Mouse (Mus musculus): Measurements from ENCODE around the gene Sorcs3. TPM values are rescaled to one million over a fixed set of nuclear protein-coding genes. Genes with fewer than 3 reads are reported as not detected.

Gene Sorcs3
- total and polyA plus RNA-seq, 3 experiments = not detected

GRCm38 (mm10) chr19:48313776-48314175 lies 108.0 kb downstream of the Sorcs3 start:
- intact Hi-C loops (cut with DNase I) = no loop called here
- TF ChIP-seq EP300 (IDR thresholded peaks at IDR 0.05; ENCODE audit: insufficient read depth, low read depth, low read length) (no peak), POLR2A (IDR thresholded peaks at IDR 0.05; ENCODE audit: insufficient read depth, low read depth, low read length) (no peak), CTCF (IDR thresholded peaks at IDR 0.05) (no peak)
- Histone ChIP-seq H3K27me3 (ENCODE audit: control insufficient read depth, insufficient read depth, low read length) (no peaks in the 10 kb centered on the region), H3K4me3 (no peak overlapping the region), H3K79me2 (replicated peaks; ENCODE audit: control insufficient read depth, insufficient read depth, low read length) (no peaks in the 10 kb centered on the region), H3K4me1 (ENCODE audit: control insufficient read depth, insufficient read depth, low read length) (no peaks in the 10 kb centered on the region), H3K36me3 (ENCODE audit: control insufficient read depth, insufficient read depth, low read length) (no peaks in the 10 kb centered on the region), H3K9ac (ENCODE audit: low read depth, low read length) (no peak overlapping the region), H3K27ac (no peak overlapping the region)
- 87% methylated on average over 9 of the region's 9 CpGs for WGBS
- DNase-seq = no peak

GRCm38 (mm10) chr19:48327115-48327514 lies 121.3 kb downstream of the Sorcs3 start:
- intact Hi-C loops (cut with DNase I) = no loop called here
- H3K9ac ChIP-seq (ENCODE audit: low read depth, low read length) = no peak overlapping the region

GRCm38 (mm10) chr19:48328171-48328570 lies 122.3 kb downstream of the Sorcs3 start:
- Histone ChIP-seq H3K79me2 (replicated peaks; ENCODE audit: control insufficient read depth, insufficient read depth, low read length) (no peaks in the 10 kb centered on the region), H3K27me3 (ENCODE audit: control insufficient read depth, insufficient read depth, low read length) (no peaks in the 10 kb centered on the region), H3K4me3 (no peak overlapping the region), H3K9ac (ENCODE audit: low read depth, low read length) (no peak overlapping the region), H3K36me3 (ENCODE audit: control insufficient read depth, insufficient read depth, low read length) (no peaks in the 10 kb centered on the region), H3K4me1 (ENCODE audit: control insufficient read depth, insufficient read depth, low read length) (no peaks in the 10 kb centered on the region), H3K27ac (no peak overlapping the region)
- TF ChIP-seq POLR2A (IDR thresholded peaks at IDR 0.05; ENCODE audit: insufficient read depth, low read depth, low read length) (no peak), EP300 (IDR thresholded peaks at IDR 0.05; ENCODE audit: insufficient read depth, low read depth, low read length) (no peak), CTCF (IDR thresholded peaks at IDR 0.05) (no peak)
- intact Hi-C loops (cut with DNase I) = no loop called here
- DNase-seq = no peak
- 82% methylated on average over 8 of the region's 8 CpGs for WGBS

More at GRCm38 (mm10) chr19:48327115-48327514, 121.3 kb downstream of the Sorcs3 start:
- Histone ChIP-seq H3K27ac (no peak overlapping the region), H3K27me3 (ENCODE audit: control insufficient read depth, insufficient read depth, low read length) (no peaks in the 10 kb centered on the region), H3K36me3 (ENCODE audit: control insufficient read depth, insufficient read depth, low read length) (no peaks in the 10 kb centered on the region), H3K4me3 (no peak overlapping the region), H3K79me2 (replicated peaks; ENCODE audit: control insufficient read depth, insufficient read depth, low read length) (no peaks in the 10 kb centered on the region), H3K4me1 (ENCODE audit: control insufficient read depth, insufficient read depth, low read length) (no peaks in the 10 kb centered on the region)
- no peak for TF ChIP-seq CTCF (IDR thresholded peaks at IDR 0.05)
- no peak for TF ChIP-seq EP300 (IDR thresholded peaks at IDR 0.05; ENCODE audit: insufficient read depth, low read depth, low read length)
- no peak for TF ChIP-seq POLR2A (IDR thresholded peaks at IDR 0.05; ENCODE audit: insufficient read depth, low read depth, low read length)
- 73% methylated on average over 6 of the region's 6 CpGs for WGBS
- DNase-seq = no peak

- no peak for DNase-seq
- Histone ChIP-seq H3K27me3 (ENCODE audit: control insufficient read depth, insufficient read depth, low read length) (no peaks in the 10 kb centered on the region), H3K27ac (no peak overlapping the region), H3K4me1 (ENCODE audit: control insufficient read depth, insufficient read depth, low read length) (no peaks in the 10 kb centered on the region), H3K36me3 (ENCODE audit: control insufficient read depth, insufficient read depth, low read length) (no peaks in the 10 kb centered on the region), H3K4me3 (no peak overlapping the region), H3K79me2 (replicated peaks; ENCODE audit: control insufficient read depth, insufficient read depth, low read length) (no peaks in the 10 kb centered on the region), H3K9ac (ENCODE audit: low read depth, low read length) (no peak overlapping the region)
- 12% methylated on average over 1 of the region's 1 CpGs for WGBS
- intact Hi-C loops (cut with DNase I) = no loop called here
- TF ChIP-seq CTCF (IDR thresholded peaks at IDR 0.05) = peak; percentile 52
- no peak for TF ChIP-seq POLR2A (IDR thresholded peaks at IDR 0.05; ENCODE audit: insufficient read depth, low read depth, low read length)
These were observed 125.8 kb downstream of the Sorcs3 start for GRCm38 (mm10) chr19:48331640-48332039.

GRCm38 (mm10) chr19:48333085-48333484 lies 127.3 kb downstream of the Sorcs3 start:
- Histone ChIP-seq H3K36me3 (ENCODE audit: control insufficient read depth, insufficient read depth, low read length) (no peaks in the 10 kb centered on the region), H3K27me3 (ENCODE audit: control insufficient read depth, insufficient read depth, low read length) (no peaks in the 10 kb centered on the region), H3K4me3 (no peak overlapping the region), H3K4me1 (ENCODE audit: control insufficient read depth, insufficient read depth, low read length) (no peaks in the 10 kb centered on the region), H3K27ac (peak overlapping the region; percentile 61), H3K79me2 (replicated peaks; ENCODE audit: control insufficient read depth, insufficient read depth, low read length) (no peaks in the 10 kb centered on the region), H3K9ac (ENCODE audit: low read depth, low read length) (no peak overlapping the region)
- peak; percentile 29 to 53 for DNase-seq
- intact Hi-C loops (cut with DNase I) = no loop called here
- TF ChIP-seq EP300 (IDR thresholded peaks at IDR 0.05; ENCODE audit: insufficient read depth, low read depth, low read length) = 0 out of 2 replicates have a peak, but pooled peaks have one; percentile 28
- TF ChIP-seq CTCF (IDR thresholded peaks at IDR 0.05) = peak; percentile 34
- no peak for TF ChIP-seq POLR2A (IDR thresholded peaks at IDR 0.05; ENCODE audit: insufficient read depth, low read depth, low read length)
- 54% methylated on average over 2 of the region's 2 CpGs for WGBS

- Histone ChIP-seq H3K27ac (no peak overlapping the region), H3K27me3 (ENCODE audit: control insufficient read depth, insufficient read depth, low read length) (no peaks in the 10 kb centered on the region), H3K4me1 (ENCODE audit: control insufficient read depth, insufficient read depth, low read length) (no peaks in the 10 kb centered on the region), H3K4me3 (no peak overlapping the region), H3K79me2 (replicated peaks; ENCODE audit: control insufficient read depth, insufficient read depth, low read length) (no peaks in the 10 kb centered on the region), H3K36me3 (ENCODE audit: control insufficient read depth, insufficient read depth, low read length) (no peaks in the 10 kb centered on the region), H3K9ac (ENCODE audit: low read depth, low read length) (no peak overlapping the region)
- WGBS = 82% methylated on average over 6 of the region's 6 CpGs
- DNase-seq = no peak
- TF ChIP-seq POLR2A (IDR thresholded peaks at IDR 0.05; ENCODE audit: insufficient read depth, low read depth, low read length) (no peak), EP300 (IDR thresholded peaks at IDR 0.05; ENCODE audit: insufficient read depth, low read depth, low read length) (no peak), CTCF (IDR thresholded peaks at IDR 0.05) (no peak)
- intact Hi-C loops (cut with DNase I) = no loop called here
These were observed 131.6 kb downstream of the Sorcs3 start for GRCm38 (mm10) chr19:48337461-48337860.

Measured in heart, adult 2 months (tissue).